Mouse (Mus musculus) cerebellum, adult 2 months (tissue): ENCODE results near the gene Meis2.

Experiments
- CTCF ChIP-seq: fragments of 200-500 bp; IDR thresholded peaks from 2 replicates; pipeline ENCODE4 v1.5.1; 2011; ENCODE audit warnings: low read depth, mild to moderate bottlenecking, control low read depth, low read length, moderate library complexity, borderline replicate concordance; ENCODE audit not compliant: insufficient read depth
- POLR2A ChIP-seq: fragments of 200-500 bp; IDR thresholded peaks from 2 replicates; pipeline ENCODE4 v1.6.1; 2011; ENCODE audit warnings: low read length, control low read depth, borderline replicate concordance; ENCODE audit not compliant: insufficient read depth

DNA sequence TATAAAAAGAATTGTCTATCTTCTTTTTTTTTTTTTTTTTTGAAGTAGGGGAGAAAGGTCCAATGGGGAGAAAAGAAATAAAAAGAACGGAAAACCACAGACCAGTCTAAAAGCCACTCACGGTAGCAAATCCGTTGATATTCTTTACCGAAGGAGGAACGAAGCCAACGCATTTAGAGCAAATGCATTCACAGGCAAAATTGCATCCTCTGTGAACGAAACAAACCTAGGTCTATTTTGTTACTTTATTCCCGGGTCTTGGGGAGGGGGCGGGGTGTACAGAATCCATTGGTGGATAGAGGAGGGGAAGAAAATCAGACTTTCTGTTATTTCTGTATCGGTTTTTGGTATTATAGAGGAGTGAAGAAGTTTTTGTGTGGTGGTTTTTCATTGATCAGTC lies 206.7 kb downstream of the Meis2 start:
- TF ChIP-seq CTCF (no peak), POLR2A (no peak)
